Mouse (Mus musculus): ENCODE results near the gene Irak2. TPM values are rescaled to one million over a fixed set of nuclear protein-coding genes. Genes with fewer than 3 reads are reported as not detected.

The Irak2 gene
- polyA plus RNA-seq, 1 experiment from 2014 or later: 4.3 TPM

- peaks cover 28% of the 10 kb centered on the region; the same call in 1 of the 2 replicates for H3K36me3 ChIP-seq (replicated peaks)
- WGBS: 97% methylated on average over 8 of the region's 8 CpGs
- ATAC-seq (replicated peaks): no peak
These were observed 25.9 kb upstream of the Irak2 start for GRCm38 (mm10) chr6:113612258-113612969.

DNA sequence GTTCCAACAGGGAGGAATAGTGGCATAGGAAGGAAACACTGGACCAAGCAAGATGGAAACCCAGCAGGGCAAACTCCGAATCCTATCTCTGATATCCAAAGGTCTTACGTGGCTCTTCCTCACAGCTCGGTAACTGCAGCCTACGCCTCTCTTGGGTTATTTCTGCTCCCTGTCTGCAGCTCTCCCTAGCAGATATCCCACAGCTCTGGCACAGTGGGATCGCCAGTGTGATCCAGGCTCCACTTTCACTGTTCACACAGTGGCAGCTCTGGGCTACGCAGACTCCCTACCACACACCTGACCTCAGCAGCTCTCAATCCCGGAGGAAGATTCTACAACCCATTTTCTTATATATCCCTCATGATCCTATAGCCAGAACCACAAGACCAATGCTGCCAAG, 24.1 kb upstream of the Irak2 start:
- no peak overlapping the region for H3K4me2 ChIP-seq
- no peak for ATAC-seq (replicated peaks)
- no peaks in the 10 kb centered on the region for H3K4me1 ChIP-seq
- H3K4me3 ChIP-seq: no peak overlapping the region
- no peak overlapping the region for H3K27ac ChIP-seq
- WGBS: 97% methylated on average over 7 of the region's 7 CpGs
- no peaks in the 10 kb centered on the region for H3K9me3 ChIP-seq
- H3K27me3 ChIP-seq (replicated peaks): no peaks in the 10 kb centered on the region
- H3K36me3 ChIP-seq (replicated peaks): peaks cover 28% of the 10 kb centered on the region; the same call in 1 of the 2 replicates
- H3K9ac ChIP-seq: no peak overlapping the region

More at GRCm38 (mm10) chr6:113612258-113612969, 25.9 kb upstream of the Irak2 start:
- Histone ChIP-seq H3K27ac (no peak overlapping the region), H3K4me2 (no peak overlapping the region), H3K9me3 (no peaks in the 10 kb centered on the region), H3K9ac (no peak overlapping the region), H3K27me3 (replicated peaks) (no peaks in the 10 kb centered on the region), H3K4me1 (0 out of 2 replicates have a peak, but pooled peaks cover 5% of the 10 kb centered on the region), H3K4me3 (no peak overlapping the region)

DNA sequence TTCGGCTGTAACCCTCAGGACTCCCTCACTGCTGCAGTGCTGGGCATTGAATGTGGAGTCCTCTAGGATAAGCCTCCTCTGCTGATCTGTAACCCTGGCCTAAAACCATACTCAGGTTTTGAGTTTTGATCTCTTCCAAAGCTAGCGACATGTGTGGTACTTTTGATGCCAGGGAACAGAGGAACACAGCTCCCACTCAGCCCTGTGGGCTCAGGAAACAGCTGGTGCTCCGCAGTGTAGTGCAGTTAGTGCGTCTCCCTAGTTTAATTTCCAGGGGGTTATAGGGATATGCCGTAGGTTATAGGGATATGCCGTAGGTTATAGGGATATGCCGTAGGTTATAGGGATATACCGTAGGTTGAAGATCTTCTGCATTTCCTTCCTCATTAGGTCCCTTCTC, 23.3 kb upstream of the Irak2 start:
- Histone ChIP-seq H3K4me2 (no peak overlapping the region), H3K4me3 (no peak overlapping the region), H3K9ac (no peak overlapping the region), H3K27ac (no peak overlapping the region), H3K9me3 (no peaks in the 10 kb centered on the region), H3K4me1 (no peaks in the 10 kb centered on the region), H3K36me3 (replicated peaks) (peaks cover 28% of the 10 kb centered on the region; the same call in 1 of the 2 replicates), H3K27me3 (replicated peaks) (no peaks in the 10 kb centered on the region)
- WGBS: 95% methylated on average over 8 of the region's 8 CpGs
- ATAC-seq (replicated peaks): no peak

- ATAC-seq (replicated peaks): no peak
- Histone ChIP-seq H3K9me3 (no peaks in the 10 kb centered on the region), H3K9ac (no peak overlapping the region), H3K4me1 (no peaks in the 10 kb centered on the region), H3K27me3 (replicated peaks) (no peaks in the 10 kb centered on the region), H3K4me3 (no peak overlapping the region), H3K36me3 (replicated peaks) (peaks cover 28% of the 10 kb centered on the region; the same call in 1 of the 2 replicates), H3K27ac (no peak overlapping the region), H3K4me2 (no peak overlapping the region)
- WGBS: 99% methylated on average over 4 of the region's 4 CpGs
These were observed 22.8 kb upstream of the Irak2 start for GRCm38 (mm10) chr6:113615489-113615888.

DNA sequence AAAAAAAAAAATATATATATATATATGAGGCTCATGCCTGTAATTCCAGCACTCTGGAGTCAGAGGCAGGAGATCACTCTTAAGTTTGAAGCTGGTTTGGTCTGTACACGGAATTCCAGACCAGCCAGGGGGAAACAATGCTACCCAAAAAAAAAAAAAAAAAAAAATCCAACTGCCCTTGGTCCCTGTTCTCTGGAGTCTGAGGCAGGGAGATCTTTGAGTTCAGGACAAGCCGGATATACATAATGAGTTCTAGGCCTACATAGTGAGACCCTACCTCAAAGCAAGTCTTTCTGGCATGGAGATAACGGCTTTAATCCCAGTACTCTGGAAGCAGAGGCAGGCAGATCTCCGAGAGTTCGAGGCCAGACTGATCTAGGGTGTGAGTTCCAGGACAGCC, 14.9 kb upstream of the Irak2 start:
- H3K4me1 ChIP-seq: peaks cover 22% of the 10 kb centered on the region
- peak overlapping the region; percentile 84 for H3K27ac ChIP-seq
- H3K9ac ChIP-seq: peak overlapping the region; percentile 61; the same call in 1 of the 2 replicates
- peaks cover 2% of the 10 kb centered on the region; the same call in 1 of the 2 replicates for H3K36me3 ChIP-seq (replicated peaks)
- no peaks in the 10 kb centered on the region for H3K9me3 ChIP-seq
- H3K4me3 ChIP-seq: peak overlapping the region; percentile 63
- peak overlapping the region; percentile 62 for H3K4me2 ChIP-seq
- WGBS: 62% methylated on average over 5 of the region's 5 CpGs
- H3K27me3 ChIP-seq (replicated peaks): no peaks in the 10 kb centered on the region
- no peak for ATAC-seq (replicated peaks)

GRCm38 (mm10) chr6:113623941-113624751, 14.1 kb upstream of the Irak2 start, which contains the start of gene Vhl:
Gene Vhl, plus strand, starts transcription at chr6:113623959.
- Histone ChIP-seq H3K4me3 (peak within 1 kb of the TSS; percentile 63), H3K9me3 (no peaks in the 10 kb centered on the region), H3K4me1 (peaks cover 22% of the 10 kb centered on the region), H3K27ac (peak within 1 kb of the TSS; percentile 84), H3K27me3 (replicated peaks) (no peaks in the 10 kb centered on the region), H3K36me3 (replicated peaks) (peaks cover 6% of the 10 kb centered on the region), H3K9ac (peak within 1 kb of the TSS; percentile 61), H3K4me2 (peak within 1 kb of the TSS; percentile 62)
- WGBS: under 1% methylated on average over 68 of the region's 76 CpGs
- ATAC-seq (replicated peaks): peak; percentile 92

DNA sequence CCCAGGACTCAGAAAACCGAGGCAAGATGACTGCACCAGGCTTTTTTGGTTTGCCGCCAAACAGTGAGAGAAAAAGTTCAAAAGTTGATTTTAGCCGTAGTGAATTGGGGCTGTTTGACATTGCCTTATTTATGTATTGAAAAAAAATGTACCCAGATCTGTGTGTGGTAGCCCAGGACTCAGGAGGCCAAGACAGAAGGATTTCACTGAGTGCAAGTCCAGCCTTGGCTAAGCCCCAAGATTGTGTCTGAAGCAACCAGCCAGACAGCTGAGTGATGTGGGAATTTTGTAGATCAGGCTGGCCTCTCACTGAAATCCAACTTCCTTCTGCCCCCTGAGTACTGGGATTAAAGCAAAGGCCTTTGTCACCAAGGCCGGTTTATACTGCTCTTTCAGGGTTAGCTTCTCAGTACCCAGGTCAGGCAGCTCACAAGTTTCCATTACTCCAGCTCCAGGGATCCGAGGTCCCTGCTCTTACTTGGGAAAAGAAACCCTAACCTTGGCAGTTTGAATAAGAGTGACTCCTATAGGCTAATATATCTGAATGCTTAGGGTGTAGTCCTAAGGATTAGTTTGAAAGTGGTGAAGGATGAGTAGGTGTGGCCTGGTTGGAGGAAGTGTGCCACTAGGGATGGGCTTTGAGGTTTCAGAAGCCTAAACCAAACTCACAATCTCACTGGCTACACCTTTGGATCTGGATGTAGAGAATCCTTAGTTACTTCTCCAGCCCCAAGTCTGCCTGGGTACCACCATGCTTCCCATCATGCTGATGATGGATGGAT, 13.1 kb upstream of the Irak2 start:
- H3K4me3 ChIP-seq: peak overlapping the region; percentile 63
- H3K9ac ChIP-seq: peak overlapping the region; percentile 61; the same call in 1 of the 2 replicates
- peak overlapping the region; percentile 62 for H3K4me2 ChIP-seq
- 0 out of 2 replicates have a peak overlapping the region, but pooled peaks have one; percentile 84 for H3K27ac ChIP-seq
- H3K27me3 ChIP-seq (replicated peaks): no peaks in the 10 kb centered on the region
- H3K4me1 ChIP-seq: peaks cover 22% of the 10 kb centered on the region
- 37% methylated on average over 5 of the region's 5 CpGs for WGBS
- peaks cover 15% of the 10 kb centered on the region for H3K36me3 ChIP-seq (replicated peaks)
- ATAC-seq (replicated peaks): no peak
- no peaks in the 10 kb centered on the region for H3K9me3 ChIP-seq

- no peak overlapping the region for H3K27ac ChIP-seq
- no peak for ATAC-seq (replicated peaks)
- peaks cover 11% of the 10 kb centered on the region for H3K4me1 ChIP-seq
- no peaks in the 10 kb centered on the region for H3K9me3 ChIP-seq
- peaks cover 27% of the 10 kb centered on the region for H3K36me3 ChIP-seq (replicated peaks)
- no peaks in the 10 kb centered on the region for H3K27me3 ChIP-seq (replicated peaks)
- no peak overlapping the region for H3K9ac ChIP-seq
- H3K4me2 ChIP-seq: no peak overlapping the region
- 88% methylated on average over 5 of the region's 5 CpGs for WGBS
- H3K4me3 ChIP-seq: no peak overlapping the region
These were observed 7.9 kb upstream of the Irak2 start for GRCm38 (mm10) chr6:113630322-113630721.

DNA sequence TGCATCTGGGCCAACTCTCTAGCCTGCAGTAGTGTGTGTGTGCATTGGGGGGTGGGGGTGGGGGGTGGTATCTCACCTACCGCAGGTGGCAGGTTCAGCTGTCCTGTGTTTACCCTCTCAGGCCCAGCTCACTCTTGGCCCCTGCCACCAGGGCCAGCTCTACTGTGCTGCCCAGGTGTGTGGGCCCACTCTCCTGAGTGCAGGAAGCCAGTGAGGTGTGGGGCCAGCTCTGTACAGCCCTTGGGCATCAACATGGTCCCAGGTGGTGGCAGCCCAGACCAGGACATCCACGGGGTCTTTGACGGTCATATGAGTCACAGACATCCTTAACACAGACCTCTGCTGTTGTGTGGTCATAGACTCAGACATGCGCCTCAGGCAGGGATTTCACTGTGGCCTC, 5.4 kb upstream of the Irak2 start:
- Histone ChIP-seq H3K36me3 (replicated peaks) (peaks cover 27% of the 10 kb centered on the region), H3K27ac (no peak overlapping the region), H3K9ac (no peak overlapping the region), H3K27me3 (replicated peaks) (no peaks in the 10 kb centered on the region), H3K4me3 (no peak overlapping the region), H3K4me2 (no peak overlapping the region), H3K9me3 (no peaks in the 10 kb centered on the region), H3K4me1 (no peaks in the 10 kb centered on the region)
- 98% methylated on average over 4 of the region's 4 CpGs for WGBS
- no peak for ATAC-seq (replicated peaks)

- Histone ChIP-seq H3K36me3 (replicated peaks) (no peaks in the 10 kb centered on the region), H3K4me3 (no peak overlapping the region), H3K27me3 (replicated peaks) (no peaks in the 10 kb centered on the region), H3K4me2 (no peak overlapping the region), H3K27ac (no peak overlapping the region), H3K9me3 (no peaks in the 10 kb centered on the region), H3K9ac (no peak overlapping the region), H3K4me1 (peaks cover 2% of the 10 kb centered on the region; the same call in 1 of the 2 replicates)
- ATAC-seq (replicated peaks): no peak
- WGBS: 87% methylated on average over 4 of the region's 4 CpGs
These were observed 934 bp downstream of the Irak2 start for GRCm38 (mm10) chr6:113639201-113639600.

GRCm38 (mm10) chr6:113642605-113643004, 4.3 kb downstream of the Irak2 start:
- Histone ChIP-seq H3K9ac (no peak overlapping the region), H3K27ac (no peak overlapping the region), H3K36me3 (replicated peaks) (no peaks in the 10 kb centered on the region), H3K9me3 (no peaks in the 10 kb centered on the region), H3K4me1 (peaks cover 2% of the 10 kb centered on the region; the same call in 1 of the 2 replicates), H3K4me3 (no peak overlapping the region), H3K4me2 (no peak overlapping the region), H3K27me3 (replicated peaks) (no peaks in the 10 kb centered on the region)
- ATAC-seq (replicated peaks): no peak
- WGBS: 87% methylated on average over 8 of the region's 8 CpGs

DNA sequence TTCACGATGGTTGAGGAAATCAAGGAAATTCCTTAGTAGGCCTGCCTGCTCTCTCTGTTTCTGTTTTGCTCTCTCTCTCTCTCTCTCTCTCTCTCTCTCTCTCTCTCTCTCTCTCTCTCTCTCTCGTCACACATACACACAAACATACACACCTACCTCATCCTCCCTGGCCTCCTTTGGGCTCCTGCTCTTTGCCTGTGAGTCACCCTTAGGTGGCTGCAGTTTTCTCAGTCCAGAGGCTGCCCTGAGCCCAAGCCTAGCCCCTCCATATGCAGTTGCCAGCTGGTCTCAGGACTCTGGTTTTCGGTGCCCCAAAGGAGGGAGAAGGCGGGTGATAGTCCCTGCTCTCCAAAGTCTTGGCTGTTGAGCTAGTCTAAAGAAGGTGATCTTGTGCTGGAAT, 4.8 kb downstream of the Irak2 start:
- Histone ChIP-seq H3K9me3 (no peaks in the 10 kb centered on the region), H3K4me2 (no peak overlapping the region), H3K9ac (no peak overlapping the region), H3K27me3 (replicated peaks) (no peaks in the 10 kb centered on the region), H3K4me1 (peaks cover 2% of the 10 kb centered on the region; the same call in 1 of the 2 replicates), H3K4me3 (no peak overlapping the region), H3K27ac (no peak overlapping the region), H3K36me3 (replicated peaks) (no peaks in the 10 kb centered on the region)
- no peak for ATAC-seq (replicated peaks)
- WGBS: 80% methylated on average over 4 of the region's 4 CpGs

Data from midbrain, embryonic 15.5 days (tissue).